Mouse (Mus musculus) lung, embryonic 15.5 days (tissue): ENCODE results near the gene Rnf13. TPM values are rescaled to one million over a fixed set of nuclear protein-coding genes. Genes with fewer than 3 reads are reported as not detected.
"Not testable (repeated sequence)": the region's sequence is repeated elsewhere in the genome, so short reads cannot be mapped to it uniquely, and the experiment has no call there.

Experiments
- ATAC-seq: fragments of 200-750 bp; cut with Nextera tagmentation; 2 replicates; pipeline ENCODE4 v1.8.0; 2017; ENCODE audit warnings: moderate number of reproducible peaks, borderline replicate concordance; ENCODE audit not compliant: low FRiP score, low TSS enrichment; ENCODE audit errors: extremely low read depth
- H3K27ac ChIP-seq: fragments of 300-500 bp; sonication (generic); 2 replicates; pipeline ENCODE4 v1.5.1; 2015; ENCODE audit warnings: moderate library complexity, mild to moderate bottlenecking, inconsistent platforms
- H3K27me3 ChIP-seq: fragments of 300-500 bp; sonication (generic); 2 replicates; pipeline ENCODE4 v1.6.1; 2015; ENCODE audit warnings: inconsistent platforms
- H3K36me3 ChIP-seq: fragments of 300-500 bp; sonication (generic); 2 replicates; pipeline ENCODE4 v1.6.1; 2015; ENCODE audit warnings: inconsistent platforms
- H3K4me1 ChIP-seq: fragments of 300-500 bp; sonication (generic); 2 replicates; pipeline ENCODE4 v1.6.1; 2015; ENCODE audit warnings: inconsistent platforms
- H3K4me2 ChIP-seq: fragments of 300-500 bp; sonication (generic); 2 replicates; pipeline ENCODE4 v1.6.1; 2015; ENCODE audit warnings: inconsistent platforms, mild to moderate bottlenecking, moderate library complexity
- H3K4me3 ChIP-seq: fragments of 300-500 bp; sonication (generic); 2 replicates; pipeline ENCODE4 v1.5.1; 2015; ENCODE audit warnings: mild to moderate bottlenecking, inconsistent platforms
- H3K9ac ChIP-seq: fragments of 300-500 bp; sonication (generic); 2 replicates; pipeline ENCODE4 v1.6.1; 2015; ENCODE audit warnings: inconsistent platforms
- H3K9me3 ChIP-seq: fragments of 300-500 bp; sonication (generic); 2 replicates; pipeline ENCODE4 v1.6.1; 2016; ENCODE audit warnings: inconsistent platforms
- WGBS: fragments of 180-500 bp; shearing (Covaris S2); methylation state at CpG from one replicate; pipeline ENCODE4 v1.1.7; 2015; 5-methylcytosine and 5-hydroxymethylcytosine counted together
- polyA plus RNA-seq: library from polyadenylated mRNA; unstranded; fragments of >200 nt; fragmentation: Nextera tagmentation; extraction: Ambion mirVana; gene quantifications from 2 replicates; pipeline ENCODE4 v1.2.1, GENCODE M21; 2015

Gene Rnf13
- polyA plus RNA-seq, 1 experiment from 2014 or later, result 92.5 TPM

DNA sequence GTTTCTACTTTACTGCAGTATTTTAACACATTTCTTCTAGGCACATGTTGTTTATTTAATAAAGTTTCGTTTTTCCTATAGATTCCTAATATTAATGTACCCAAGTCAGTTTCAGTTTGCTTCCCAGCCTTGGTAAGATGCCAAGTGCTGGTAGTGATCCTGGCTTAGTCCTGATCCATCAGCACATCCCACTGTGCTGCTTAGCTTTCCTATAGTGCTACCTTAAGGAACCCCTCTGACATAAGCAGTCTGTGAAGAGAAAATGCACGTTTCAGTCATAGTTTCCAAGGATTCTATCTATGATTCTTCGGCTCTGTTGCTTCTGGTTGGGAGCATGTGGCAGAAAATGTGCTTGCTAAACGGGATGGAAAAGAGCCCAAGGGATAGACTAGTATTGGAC is 52.6 kb downstream of the Rnf13 start:
- Histone ChIP-seq H3K4me3 (no peak overlapping the region), H3K4me1 (no peaks in the 10 kb centered on the region), H3K27me3 (no peaks in the 10 kb centered on the region), H3K36me3 (no peaks in the 10 kb centered on the region), H3K27ac (no peak overlapping the region), H3K9ac (no peak overlapping the region), H3K9me3 (no peaks in the 10 kb centered on the region), H3K4me2 (no peak overlapping the region)
- 69% methylated on average over 4 of the region's 4 CpGs for WGBS
- no peak for ATAC-seq

DNA sequence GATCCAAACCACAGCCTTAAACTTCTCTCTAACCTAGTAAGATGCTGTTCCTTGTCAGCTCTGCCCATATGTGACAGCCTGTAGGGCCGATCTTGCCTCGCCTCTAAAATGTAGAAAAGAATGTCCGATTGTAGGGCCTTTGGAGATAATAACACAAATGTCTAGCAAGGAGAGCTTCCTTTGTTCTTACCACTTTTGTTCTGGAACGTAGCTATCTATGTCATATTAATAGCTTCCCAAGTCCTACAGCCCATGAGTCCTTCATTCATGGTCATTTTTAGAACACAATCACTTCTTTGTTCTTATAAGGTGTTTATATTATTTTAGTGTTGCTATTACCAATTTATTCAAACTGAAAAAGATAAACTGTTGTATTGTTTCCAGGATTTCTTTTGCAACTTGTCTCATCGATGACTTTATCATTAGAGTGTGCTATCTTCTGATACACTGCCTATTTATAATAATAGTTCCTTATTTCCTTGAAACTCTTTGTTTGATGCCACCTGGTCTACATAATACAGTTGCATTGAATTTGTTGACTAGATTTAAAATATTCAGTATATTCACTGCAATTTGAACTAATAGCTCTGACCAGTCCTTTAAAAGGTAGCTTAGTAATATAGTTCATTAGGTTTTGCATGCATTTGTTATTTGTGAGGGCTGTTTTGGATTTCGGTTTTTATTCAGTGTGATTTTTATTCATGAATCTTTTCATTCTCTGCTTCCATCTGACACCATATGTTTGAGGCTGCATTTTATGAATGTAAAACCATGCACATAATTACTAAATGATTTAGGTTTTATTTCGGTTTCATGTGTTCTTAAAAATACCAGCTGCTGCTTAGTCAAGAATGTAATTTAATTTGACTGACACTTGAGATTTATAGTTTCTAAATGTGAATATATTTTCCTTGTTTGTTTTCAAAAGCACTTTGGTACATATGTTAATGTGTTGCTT is 53.4 kb downstream of the Rnf13 start:
- H3K36me3 ChIP-seq, result no peaks in the 10 kb centered on the region
- H3K4me2 ChIP-seq, result no peak overlapping the region
- H3K9ac ChIP-seq, result no peak overlapping the region
- H3K4me1 ChIP-seq, result no peaks in the 10 kb centered on the region
- 77% methylated on average over 7 of the region's 7 CpGs for WGBS
- no peak for ATAC-seq
- H3K4me3 ChIP-seq, result no peak overlapping the region
- H3K27ac ChIP-seq, result no peak overlapping the region
- H3K9me3 ChIP-seq, result no peaks in the 10 kb centered on the region
- no peaks in the 10 kb centered on the region for H3K27me3 ChIP-seq

DNA sequence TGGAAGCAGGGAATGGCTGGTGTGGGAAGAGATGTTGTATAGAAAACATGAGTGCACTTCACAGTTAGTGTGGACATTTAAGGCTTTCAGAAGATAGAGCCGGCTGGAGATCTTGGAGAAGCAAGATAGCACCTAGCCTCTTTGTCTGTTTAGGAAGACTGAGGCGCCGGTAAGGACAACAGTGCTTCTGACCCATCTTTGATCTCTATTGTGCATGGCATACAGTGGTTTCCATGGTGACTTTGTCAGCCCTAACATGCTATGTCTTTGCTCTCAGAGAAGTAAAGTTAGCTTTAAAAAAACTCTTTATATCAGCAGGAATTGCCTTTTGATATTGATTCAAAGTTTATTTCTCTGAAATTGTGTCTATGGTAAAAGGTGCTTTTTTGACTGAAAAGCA is 55.2 kb downstream of the Rnf13 start:
- Histone ChIP-seq H3K4me2 (no peak overlapping the region), H3K27me3 (no peaks in the 10 kb centered on the region), H3K4me1 (no peaks in the 10 kb centered on the region), H3K27ac (no peak overlapping the region), H3K9ac (no peak overlapping the region), H3K36me3 (no peaks in the 10 kb centered on the region), H3K9me3 (no peaks in the 10 kb centered on the region), H3K4me3 (no peak overlapping the region)
- 74% methylated on average over 3 of the region's 3 CpGs for WGBS
- ATAC-seq, result no peak

DNA sequence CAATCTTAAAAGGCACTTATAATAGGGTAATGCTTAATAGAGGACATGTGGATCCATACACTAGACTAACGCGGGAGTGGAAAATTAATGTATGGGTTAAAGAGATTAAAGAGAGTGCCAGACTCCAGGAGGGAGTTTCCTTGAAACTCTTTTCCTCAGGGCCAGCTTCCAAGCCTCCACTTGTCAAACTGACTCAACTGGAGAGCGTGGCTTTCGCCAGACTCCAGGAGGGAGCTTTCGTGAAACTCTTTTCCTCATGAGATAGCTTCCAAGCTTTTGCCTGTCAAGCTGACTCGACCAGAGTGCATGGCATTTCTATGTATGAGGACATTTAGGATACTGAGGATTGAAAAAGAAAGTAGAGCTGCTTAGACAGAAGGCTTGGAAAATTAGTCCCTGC is 59.2 kb downstream of the Rnf13 start:
- not testable (repeated sequence) for H3K9ac ChIP-seq, ATAC-seq, H3K36me3 ChIP-seq, H3K27ac ChIP-seq, H3K4me1 ChIP-seq, H3K4me3 ChIP-seq, H3K4me2 ChIP-seq, H3K9me3 ChIP-seq, H3K27me3 ChIP-seq
- 59% methylated on average over 6 of the region's 6 CpGs for WGBS

DNA sequence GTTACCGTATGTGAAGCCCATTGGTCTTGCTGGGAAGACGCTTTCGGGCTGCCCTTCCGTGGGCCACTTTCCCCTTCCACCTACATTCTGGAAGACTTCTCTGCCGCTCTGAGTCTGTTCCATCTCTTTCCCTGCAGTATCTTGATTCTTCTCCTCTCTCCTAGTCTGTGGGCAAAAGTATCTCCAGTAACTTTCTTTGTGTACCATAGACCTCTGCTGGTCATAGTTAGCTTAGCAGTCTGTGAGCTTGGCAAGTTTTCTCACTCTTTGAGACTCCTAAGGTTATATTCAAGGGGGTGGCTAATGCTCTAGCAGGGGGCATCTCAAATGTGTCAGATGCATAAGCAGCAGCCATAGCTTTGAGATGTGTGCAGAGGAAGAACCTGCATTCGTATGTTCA is 79.6 kb downstream of the Rnf13 start:
- no peaks in the 10 kb centered on the region for H3K9me3 ChIP-seq
- no peak overlapping the region for H3K4me2 ChIP-seq
- ATAC-seq, result no peak
- H3K36me3 ChIP-seq, result no peaks in the 10 kb centered on the region
- no peak overlapping the region for H3K9ac ChIP-seq
- H3K27ac ChIP-seq, result no peak overlapping the region
- no peak overlapping the region for H3K4me3 ChIP-seq
- no peaks in the 10 kb centered on the region for H3K27me3 ChIP-seq
- 84% methylated on average over 6 of the region's 6 CpGs for WGBS
- H3K4me1 ChIP-seq, result no peaks in the 10 kb centered on the region

DNA sequence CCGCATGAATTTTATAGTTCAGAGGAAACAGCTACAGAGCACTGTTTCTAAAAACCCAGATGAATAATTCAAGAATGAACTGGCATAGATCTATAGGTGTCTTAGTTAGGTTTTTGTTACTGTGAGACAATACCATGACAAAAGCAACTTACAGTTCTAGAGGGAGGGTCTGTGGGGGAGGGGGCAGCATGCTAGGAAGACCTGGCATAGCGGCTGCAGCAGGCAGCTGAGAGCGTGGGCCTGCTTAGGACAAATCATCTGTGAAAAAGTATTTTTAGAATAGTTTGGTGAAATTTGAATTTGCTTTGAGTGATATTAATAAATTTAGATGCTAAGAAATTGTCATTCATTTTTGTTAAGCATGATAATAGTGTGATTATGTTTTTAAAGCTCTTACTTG is 90.0 kb downstream of the Rnf13 start:
- H3K27me3 ChIP-seq, result no peaks in the 10 kb centered on the region
- no peaks in the 10 kb centered on the region for H3K9me3 ChIP-seq
- no peak overlapping the region for H3K27ac ChIP-seq
- 0 out of 2 replicates have a peak, but pooled peaks cover 4% of the 10 kb centered on the region for H3K36me3 ChIP-seq
- H3K9ac ChIP-seq, result no peak overlapping the region
- no peak overlapping the region for H3K4me3 ChIP-seq
- no peak for ATAC-seq
- 94% methylated on average over 3 of the region's 3 CpGs for WGBS
- H3K4me1 ChIP-seq, result no peaks in the 10 kb centered on the region
- no peak overlapping the region for H3K4me2 ChIP-seq

DNA sequence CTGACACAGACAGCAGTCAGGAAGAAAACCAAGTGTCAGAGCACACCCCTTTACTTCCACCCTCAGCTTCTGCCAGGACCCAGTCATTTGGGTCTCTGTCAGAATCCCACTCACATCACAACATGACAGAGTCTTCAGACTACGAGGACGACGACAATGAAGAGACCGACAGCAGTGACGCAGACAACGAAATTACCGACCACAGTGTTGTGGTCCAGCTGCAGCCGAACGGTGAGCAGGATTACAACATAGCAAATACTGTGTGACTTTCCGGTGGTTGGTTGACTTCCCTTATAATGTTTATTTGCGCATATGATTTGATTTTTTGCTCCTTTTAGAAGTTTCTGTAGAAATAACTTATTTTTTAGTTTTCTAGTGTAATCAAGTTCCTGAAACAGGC is 97.7 kb downstream of the Rnf13 start:
- no peak overlapping the region for H3K4me3 ChIP-seq
- H3K9ac ChIP-seq, result no peak overlapping the region
- WGBS, result 90% methylated on average over 11 of the region's 11 CpGs
- H3K27ac ChIP-seq, result no peak overlapping the region
- H3K4me2 ChIP-seq, result no peak overlapping the region
- H3K9me3 ChIP-seq, result no peaks in the 10 kb centered on the region
- H3K4me1 ChIP-seq, result no peaks in the 10 kb centered on the region
- H3K27me3 ChIP-seq, result no peaks in the 10 kb centered on the region
- H3K36me3 ChIP-seq, result peaks cover 8% of the 10 kb centered on the region; the same call in 1 of the 2 replicates
- no peak for ATAC-seq

DNA sequence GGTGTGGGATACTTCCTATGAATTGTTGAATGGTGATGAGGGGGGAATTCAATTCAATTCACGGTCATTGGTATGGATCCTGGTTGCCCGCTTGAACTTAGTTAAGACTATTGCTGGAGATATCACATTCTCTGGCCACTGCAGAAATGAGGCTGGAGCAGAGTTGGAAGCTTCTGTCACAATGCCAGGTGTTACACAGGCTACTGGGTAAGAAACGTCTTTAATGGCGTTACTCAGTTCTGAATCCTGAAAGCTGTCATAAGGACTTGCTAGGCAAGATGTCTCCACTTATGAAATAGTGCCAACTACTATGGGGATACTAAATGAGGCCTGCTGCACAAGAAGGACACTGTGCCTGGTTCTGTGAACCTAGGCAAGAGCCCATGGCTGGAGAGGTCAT is 101.0 kb downstream of the Rnf13 start:
- Histone ChIP-seq H3K27me3 (no peaks in the 10 kb centered on the region), H3K36me3 (peaks cover 11% of the 10 kb centered on the region; the same call in 1 of the 2 replicates), H3K9me3 (no peaks in the 10 kb centered on the region), H3K4me3 (no peak overlapping the region), H3K27ac (no peak overlapping the region), H3K9ac (no peak overlapping the region), H3K4me1 (no peaks in the 10 kb centered on the region), H3K4me2 (no peak overlapping the region)
- 86% methylated on average over 4 of the region's 4 CpGs for WGBS
- no peak for ATAC-seq

DNA sequence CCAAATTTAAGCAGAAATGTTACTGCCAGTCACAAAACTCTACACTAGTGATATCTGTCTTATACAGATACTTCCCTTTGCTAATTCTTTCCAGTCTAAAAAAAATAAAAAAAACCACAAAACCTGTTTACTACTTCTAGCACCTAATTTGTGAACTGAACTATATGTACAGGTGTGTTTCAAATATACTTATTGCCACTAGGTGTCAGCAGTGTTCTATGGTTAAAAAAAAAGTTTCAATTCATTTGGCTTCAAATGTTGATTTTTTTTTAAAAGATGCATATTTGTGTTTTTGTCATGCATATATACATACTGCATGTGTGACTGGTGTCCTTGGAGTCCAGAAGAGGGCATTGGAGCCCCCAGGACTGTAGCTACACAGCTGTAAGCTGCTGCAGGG is 107.9 kb downstream of the Rnf13 start:
- peaks cover 24% of the 10 kb centered on the region for H3K36me3 ChIP-seq
- H3K4me3 ChIP-seq, result no peak overlapping the region
- no peaks in the 10 kb centered on the region for H3K9me3 ChIP-seq
- peaks cover 12% of the 10 kb centered on the region for H3K4me1 ChIP-seq
- no peaks in the 10 kb centered on the region for H3K27me3 ChIP-seq
- no peak overlapping the region for H3K9ac ChIP-seq
- no peak for ATAC-seq
- no peak overlapping the region for H3K4me2 ChIP-seq
- H3K27ac ChIP-seq, result no peak overlapping the region

DNA sequence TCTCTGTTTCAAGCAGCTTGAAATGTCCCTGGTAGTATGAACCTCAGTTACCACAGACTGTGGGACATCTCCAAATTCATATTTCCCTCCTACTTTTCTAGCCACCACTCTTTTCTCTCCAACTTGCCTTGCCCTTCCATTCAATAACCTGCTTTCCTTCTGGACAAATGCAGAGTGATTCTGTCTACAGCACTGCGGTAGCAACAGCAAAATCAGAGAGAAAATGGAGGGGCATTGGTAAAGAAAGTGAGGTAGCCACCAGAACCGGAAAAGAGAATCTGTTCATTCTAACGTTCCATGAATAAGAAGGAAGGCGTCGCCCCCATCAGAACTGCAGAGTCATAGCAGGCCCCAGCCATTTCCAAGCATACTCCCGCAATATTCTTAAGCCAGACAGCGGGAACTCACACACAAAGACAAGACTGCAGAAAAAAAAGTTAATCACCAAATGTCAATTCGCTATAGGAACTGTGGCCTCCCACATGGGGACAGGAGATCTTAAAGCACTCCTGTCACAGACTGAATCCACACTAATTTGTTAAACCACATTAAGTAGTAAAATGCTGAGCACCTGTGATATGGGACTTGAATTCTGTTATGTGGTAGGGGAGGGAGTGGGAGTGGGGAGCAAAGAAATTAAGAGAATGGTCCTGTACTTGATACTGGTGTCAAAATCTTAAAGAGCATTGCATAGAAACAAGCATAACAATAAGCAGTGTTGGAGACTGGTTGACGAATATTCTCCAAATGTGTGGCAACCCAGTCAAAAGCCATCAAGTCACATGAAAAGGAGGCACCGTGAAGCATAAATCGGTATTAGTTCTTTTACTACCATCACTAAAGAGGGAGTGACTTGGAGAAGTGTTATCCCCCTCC is 110.2 kb downstream of the Rnf13 start:
- H3K27me3 ChIP-seq, result no peaks in the 10 kb centered on the region
- H3K36me3 ChIP-seq, result peaks cover 20% of the 10 kb centered on the region
- no peak for ATAC-seq
- H3K9ac ChIP-seq, result peak overlapping the region; percentile 71
- no peaks in the 10 kb centered on the region for H3K9me3 ChIP-seq
- WGBS, result 16% methylated on average over 11 of the region's 11 CpGs
- peak overlapping the region; percentile 86 for H3K4me3 ChIP-seq
- peak overlapping the region; percentile 89 for H3K4me2 ChIP-seq
- peaks cover 12% of the 10 kb centered on the region for H3K4me1 ChIP-seq
- no peak overlapping the region for H3K27ac ChIP-seq

DNA sequence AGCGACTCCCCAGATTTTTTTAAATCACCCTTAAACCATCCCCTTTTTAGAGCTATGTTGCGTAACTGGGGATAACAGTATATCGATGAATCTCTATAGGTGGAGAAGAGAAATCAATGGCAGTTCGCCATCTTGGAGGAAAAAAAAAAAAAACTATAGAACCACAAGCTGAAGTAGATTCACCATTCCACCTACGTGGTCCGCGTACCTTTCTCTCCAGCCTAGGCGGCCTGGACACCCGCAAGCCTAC is 110.7 kb downstream of the Rnf13 start:
- Histone ChIP-seq H3K27ac (peak overlapping the region; percentile 91), H3K4me3 (peak overlapping the region; percentile 86), H3K9me3 (no peaks in the 10 kb centered on the region), H3K4me2 (peak overlapping the region; percentile 89), H3K27me3 (no peaks in the 10 kb centered on the region), H3K9ac (peak overlapping the region; percentile 71), H3K4me1 (peaks cover 12% of the 10 kb centered on the region), H3K36me3 (peaks cover 16% of the 10 kb centered on the region)
- WGBS, result 4% methylated on average over 9 of the region's 9 CpGs
- no peak for ATAC-seq
